Mouse (Mus musculus): ENCODE results near the gene Gnb2.
A peak's percentile ranks its signal among the peaks of the same experiment; 100 is the strongest.

Gene Gnb2

GRCm38 (mm10) chr5:137533117-137533827 is at the start of gene Gnb2, which contains the start of gene Epo:
Gene Gnb2 (minus strand): TSS chr5:137533510.
Gene Epo (minus strand): TSS chr5:137533242.
- DNase-seq (ENCODE audit: low spot score in 2 of 2) = peak; percentile 90 to 95

- no peak for DNase-seq (ENCODE audit: low spot score in 2 of 2)
Measured at GRCm38 (mm10) chr5:137582702-137583101, 49.4 kb upstream of the Gnb2 start.

GRCm38 (mm10) chr5:137580246-137580645 is 46.9 kb upstream of the Gnb2 start:
- no peak for DNase-seq (ENCODE audit: low spot score in 2 of 2)

GRCm38 (mm10) chr5:137574470-137574901 is 41.2 kb upstream of the Gnb2 start:
- DNase-seq (ENCODE audit: low spot score in 2 of 2) = peak; percentile 22 to 32

- no peak for DNase-seq (ENCODE audit: low spot score in 2 of 2)
Measured at GRCm38 (mm10) chr5:137570691-137571586, 37.6 kb upstream of the Gnb2 start.

- DNase-seq (ENCODE audit: low spot score in 2 of 2) = no peak
Measured at GRCm38 (mm10) chr5:137570181-137570580, 36.9 kb upstream of the Gnb2 start.

GRCm38 (mm10) chr5:137569665-137570064 is 36.4 kb upstream of the Gnb2 start, which contains the start of gene Tfr2:
Gene Tfr2 (plus strand): TSS chr5:137569840.
- no peak for DNase-seq (ENCODE audit: low spot score in 2 of 2)

- DNase-seq (ENCODE audit: low spot score in 2 of 2) = no peak
Measured at GRCm38 (mm10) chr5:137569031-137569430, 35.7 kb upstream of the Gnb2 start.

GRCm38 (mm10) chr5:137568223-137568798 is 35.0 kb upstream of the Gnb2 start:
- DNase-seq (ENCODE audit: low spot score in 2 of 2) = no peak

GRCm38 (mm10) chr5:137566416-137566815 is 33.1 kb upstream of the Gnb2 start:
- DNase-seq (ENCODE audit: low spot score in 2 of 2) = no peak

GRCm38 (mm10) chr5:137565744-137566143 is 32.4 kb upstream of the Gnb2 start:
- no peak for DNase-seq (ENCODE audit: low spot score in 2 of 2)

- DNase-seq (ENCODE audit: low spot score in 2 of 2) = no peak
Measured at GRCm38 (mm10) chr5:137562965-137563364, 29.7 kb upstream of the Gnb2 start.

- DNase-seq (ENCODE audit: low spot score in 2 of 2) = no peak
Measured at GRCm38 (mm10) chr5:137561556-137561955, 28.2 kb upstream of the Gnb2 start.

- DNase-seq (ENCODE audit: low spot score in 2 of 2) = no peak
Measured at GRCm38 (mm10) chr5:137553898-137554297, 20.6 kb upstream of the Gnb2 start.

- DNase-seq (ENCODE audit: low spot score in 2 of 2) = peak; percentile 80 to 85
Measured at GRCm38 (mm10) chr5:137553411-137553837, 20.1 kb upstream of the Gnb2 start, which contains the start of gene Actl6b. Gene Actl6b (plus strand): TSS chr5:137553517.

- DNase-seq (ENCODE audit: low spot score in 2 of 2) = no peak
Measured at GRCm38 (mm10) chr5:137553000-137553399, 19.7 kb upstream of the Gnb2 start.

- DNase-seq (ENCODE audit: low spot score in 2 of 2) = no peak
Measured at GRCm38 (mm10) chr5:137551119-137551518, 17.8 kb upstream of the Gnb2 start.

- no peak for DNase-seq (ENCODE audit: low spot score in 2 of 2)
Measured at GRCm38 (mm10) chr5:137549840-137550239, 16.5 kb upstream of the Gnb2 start.

GRCm38 (mm10) chr5:137545596-137545995 is 12.3 kb upstream of the Gnb2 start:
- no peak for DNase-seq (ENCODE audit: low spot score in 2 of 2)

- no peak for DNase-seq (ENCODE audit: low spot score in 2 of 2)
Measured at GRCm38 (mm10) chr5:137544926-137545325, 11.6 kb upstream of the Gnb2 start.

- DNase-seq (ENCODE audit: low spot score in 2 of 2) = no peak
Measured at GRCm38 (mm10) chr5:137541768-137542540, 8.6 kb upstream of the Gnb2 start.

Measured in frontal cortex, postnatal 25 days (tissue).